Mouse (Mus musculus) liver, embryonic 14.5 days (tissue): ENCODE results near the gene Necab3. TPM values are rescaled to one million over a fixed set of nuclear protein-coding genes. Genes with fewer than 3 reads are reported as not detected.
A peak's percentile ranks its signal among the peaks of the same experiment; 100 is the strongest.

Experiments used
- ATAC-seq: fragments of 200-750 bp; cut with Nextera tagmentation; 2 replicates; pipeline ENCODE4 v1.8.0; 2017; ENCODE audit warnings: moderate number of reproducible peaks, mild to moderate bottlenecking, moderate library complexity; ENCODE audit not compliant: insufficient read depth
- DNase-seq, 3 experiments: peaks; one replicate each; pipeline ENCODE4 v3.0.0-alpha.2; 2012 to 2013; ENCODE audit warnings: low read depth in 3 of 3, low spot score in 3 of 3
- H3K27ac ChIP-seq: fragments of 300-500 bp; sonication (generic); 2 replicates; pipeline ENCODE4 v1.5.1; 2014; ENCODE audit warnings: moderate library complexity, mild to moderate bottlenecking, control low read depth, inconsistent platforms
- H3K27me3 ChIP-seq: fragments of 300-500 bp; sonication (generic); 2 replicates; pipeline ENCODE4 v1.6.1; 2014; ENCODE audit warnings: mild to moderate bottlenecking, low read length, moderate library complexity; ENCODE audit not compliant: control insufficient read depth, insufficient read depth
- H3K36me3 ChIP-seq: fragments of 300-500 bp; sonication (generic); replicated peaks from 2 replicates; pipeline ENCODE4 v1.6.1; 2014; ENCODE audit warnings: low read depth; ENCODE audit not compliant: control insufficient read depth, insufficient read depth
- H3K4me1 ChIP-seq, 2 experiments: fragments of 200-500 bp in 1 of 2; fragments of 300-500 bp in 1 of 2; sonication (generic) in 1 of 2; replicated peaks; 2 replicates each; pipeline ENCODE4 v1.6.1; 2012 to 2014; ENCODE audit warnings: antibody characterized with exemption in 1 of 2, inconsistent platforms in 1 of 2, low read length in 1 of 2; ENCODE audit not compliant: control insufficient read depth in 2 of 2, insufficient read depth in 2 of 2
- H3K4me2 ChIP-seq: fragments of 300-500 bp; sonication (generic); 2 replicates; pipeline ENCODE4 v1.6.1; 2014; ENCODE audit warnings: low read depth, mild to moderate bottlenecking, control low read depth, moderate library complexity
- H3K4me3 ChIP-seq, 2 experiments: fragments of 200-500 bp in 1 of 2; fragments of 300-500 bp in 1 of 2; sonication (generic) in 1 of 2; 2 replicates each; pipeline ENCODE4 v1.5.1; 2012 to 2014; ENCODE audit warnings: low read depth in 2 of 2, low read length in 2 of 2, mild to moderate bottlenecking in 2 of 2, control low read depth in 1 of 2, inconsistent platforms in 1 of 2, moderate library complexity in 1 of 2; ENCODE audit not compliant: insufficient read depth in 1 of 2
- H3K9ac ChIP-seq: fragments of 300-500 bp; sonication (generic); replicated peaks from 2 replicates; pipeline ENCODE4 v1.6.1; 2014; ENCODE audit warnings: mild to moderate bottlenecking, control low read depth, moderate library complexity
- H3K9me3 ChIP-seq: fragments of 300-500 bp; sonication (generic); 2 replicates; pipeline ENCODE4 v1.6.1; 2016; ENCODE audit warnings: low read length, mixed read lengths; ENCODE audit not compliant: control insufficient read depth
- CTCF ChIP-seq: IDR thresholded peaks from 2 replicates; pipeline ENCODE4 v1.5.1; 2016; ENCODE audit warnings: antibody characterized with exemption, low read depth, control low read depth
- EP300 ChIP-seq: IDR thresholded peaks from 2 replicates; pipeline ENCODE4 v1.6.1; 2016; ENCODE audit warnings: antibody characterized with exemption, low read depth
- WGBS: fragments of 180-500 bp; shearing (Covaris S2); extraction: QIAGEN DNeasy Blood & Tissue Kit; methylation state at CpG from one replicate; pipeline ENCODE4 v1.1.7; 2014; ENCODE audit not compliant: insufficient replicate concordance; 5-methylcytosine and 5-hydroxymethylcytosine counted together
- polyA plus RNA-seq, 2 experiments: library from polyadenylated mRNA; depleted of rRNA in 1 of 2; stranded (reverse) in 1 of 2; unstranded in 1 of 2; fragments of >200 nt; fragmentation: Nextera tagmentation in 1 of 2; extraction: Ambion mirVana in 1 of 2; gene quantifications; 2 replicates each; pipeline versions ENCODE4 v1.2.1 to v1.2.3; 2012 to 2014

Gene Necab3
- polyA plus RNA-seq, 2 experiments, result 0.80 to 0.96 TPM

DNA sequence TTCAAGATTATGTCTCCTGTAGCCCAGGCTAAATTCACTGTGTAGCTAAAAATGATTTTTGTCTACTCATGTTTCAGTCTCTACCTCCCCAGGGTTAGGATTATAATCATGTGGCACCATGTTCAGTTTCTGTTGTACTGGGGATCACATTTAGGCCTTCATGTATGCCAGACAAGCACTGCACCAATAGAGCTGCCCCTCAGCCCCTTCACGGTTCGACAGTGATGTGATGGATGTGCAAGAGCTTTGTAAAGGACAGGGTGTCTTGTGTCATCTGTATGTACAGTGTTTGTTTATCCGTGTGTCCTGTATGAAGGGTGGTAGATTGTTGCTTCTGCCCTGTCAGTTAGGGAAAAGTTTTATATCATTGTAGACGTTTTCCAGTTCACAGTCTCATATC lies 50.2 kb downstream of the Necab3 start:
- H3K27ac ChIP-seq, result no peak overlapping the region
- no peaks in the 10 kb centered on the region for H3K9me3 ChIP-seq
- peaks cover 0 to 4% of the 10 kb centered on the region in 2 experiments; a peak in 1 of 4 replicates for H3K4me1 ChIP-seq
- no peak overlapping the region for H3K9ac ChIP-seq
- TF ChIP-seq EP300 (no peak), CTCF (no peak)
- WGBS, result 77% methylated on average over 4 of the region's 4 CpGs
- no peak for ATAC-seq
- DNase-seq, result no peak
- no peaks in the 10 kb centered on the region for H3K27me3 ChIP-seq
- no peak overlapping the region for H3K4me2 ChIP-seq
- no peaks in the 10 kb centered on the region for H3K36me3 ChIP-seq
- H3K4me3 ChIP-seq, result no peak overlapping the region

DNA sequence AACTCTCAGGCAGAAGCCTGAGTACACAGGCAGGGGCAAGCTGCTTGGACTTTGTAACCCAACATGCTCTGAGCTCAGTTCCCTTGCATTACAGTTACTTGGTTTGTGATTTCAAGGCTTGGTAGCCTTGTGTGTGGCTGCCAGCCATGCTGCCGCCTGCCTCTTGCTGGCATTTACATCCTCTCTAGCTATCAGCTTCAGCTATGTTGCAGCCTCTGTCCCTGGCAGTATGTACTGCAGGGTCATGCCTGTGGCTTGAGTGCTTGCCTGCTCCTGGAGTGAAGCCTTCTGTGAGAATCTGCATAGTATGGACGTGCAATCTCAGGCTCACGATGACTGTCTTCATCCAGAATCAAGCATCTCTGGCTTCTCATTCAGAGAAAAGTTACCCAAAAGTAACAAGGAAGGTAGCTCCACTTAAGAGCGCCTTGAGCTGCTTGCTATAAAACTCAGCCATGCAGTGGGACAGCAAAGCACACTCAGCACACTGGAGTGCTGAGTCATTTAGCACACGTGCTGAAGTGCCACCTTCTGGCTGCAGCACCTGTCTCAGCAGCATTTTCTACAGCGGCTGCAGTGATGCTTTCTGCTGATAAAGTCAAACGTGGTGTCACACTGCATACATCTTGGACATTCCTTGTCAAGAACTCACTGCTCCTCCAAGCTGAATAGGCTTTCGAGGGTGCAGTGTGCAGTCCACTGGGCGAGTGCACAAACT lies 51.0 kb downstream of the Necab3 start:
- DNase-seq, result peak in 2 of 3 experiments; percentile 16
- H3K27ac ChIP-seq, result no peak overlapping the region

DNA sequence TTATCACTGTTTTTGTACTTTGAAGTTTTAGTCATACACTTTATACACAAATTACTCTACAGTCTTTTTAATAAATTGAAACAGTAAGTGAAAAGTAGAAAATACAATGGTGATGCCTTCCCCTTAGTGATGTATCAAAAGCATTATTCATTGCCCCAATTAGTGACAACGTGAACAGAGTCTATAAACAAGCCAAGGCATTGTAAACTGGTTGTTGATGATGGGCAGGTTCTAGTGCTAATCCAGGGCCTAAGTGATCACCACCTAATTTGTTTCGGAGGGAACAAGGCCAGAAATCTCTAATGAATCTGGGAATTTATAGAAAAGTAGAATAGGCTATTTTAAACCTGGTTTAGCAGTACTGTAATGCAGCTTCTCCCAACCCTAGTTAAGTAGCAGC lies 51.6 kb downstream of the Necab3 start:
- no peak overlapping the region for H3K27ac ChIP-seq
- WGBS, result 76% methylated on average over 2 of the region's 2 CpGs
- H3K27me3 ChIP-seq, result no peaks in the 10 kb centered on the region
- no peaks in the 10 kb centered on the region for H3K36me3 ChIP-seq
- no peaks in the 10 kb centered on the region for H3K9me3 ChIP-seq
- H3K4me1 ChIP-seq, result peaks cover 0 to 4% of the 10 kb centered on the region in 2 experiments; a peak in 1 of 4 replicates
- H3K9ac ChIP-seq, result no peak overlapping the region
- TF ChIP-seq CTCF (no peak), EP300 (no peak)
- H3K4me2 ChIP-seq, result no peak overlapping the region
- no peak for ATAC-seq
- no peak overlapping the region for H3K4me3 ChIP-seq
- DNase-seq, result no peak

More for the DNA sequence above, 51.0 kb downstream of the Necab3 start:
- H3K36me3 ChIP-seq, result no peaks in the 10 kb centered on the region
- H3K27me3 ChIP-seq, result no peaks in the 10 kb centered on the region
- H3K9ac ChIP-seq, result no peak overlapping the region
- H3K4me2 ChIP-seq, result no peak overlapping the region
- ATAC-seq, result peak; percentile 70
- TF ChIP-seq EP300 (no peak; the same call in 1 of the 2 replicates), CTCF (peak; percentile 57)
- H3K4me1 ChIP-seq, result peaks cover 0 to 4% of the 10 kb centered on the region in 2 experiments; a peak in 1 of 4 replicates
- 57% methylated on average over 9 of the region's 9 CpGs for WGBS
- no peak overlapping the region for H3K4me3 ChIP-seq
- H3K9me3 ChIP-seq, result no peaks in the 10 kb centered on the region

DNA sequence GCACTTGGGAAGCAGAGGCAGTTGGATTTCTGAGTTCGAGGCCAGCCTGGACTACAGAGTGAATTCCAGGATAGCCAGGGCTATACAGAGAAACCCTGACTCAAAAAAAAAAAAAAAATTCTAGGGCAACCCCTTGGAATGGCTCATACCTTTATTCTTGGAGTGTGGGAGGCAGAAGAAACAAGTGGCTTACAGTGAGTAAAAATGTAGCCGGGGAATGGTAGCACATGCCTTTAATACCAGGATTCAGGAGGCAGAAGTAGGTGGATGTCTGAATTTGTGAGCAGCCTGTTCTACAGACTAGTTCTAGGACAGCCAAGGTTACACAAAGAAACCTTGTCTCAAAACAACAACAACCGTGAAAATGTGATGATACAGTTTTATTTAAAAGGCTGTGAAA lies 57.9 kb downstream of the Necab3 start:
- no peak overlapping the region for H3K9ac ChIP-seq
- no peak overlapping the region for H3K4me2 ChIP-seq
- no peak overlapping the region for H3K4me3 ChIP-seq
- H3K36me3 ChIP-seq, result no peaks in the 10 kb centered on the region
- H3K27me3 ChIP-seq, result no peaks in the 10 kb centered on the region
- H3K27ac ChIP-seq, result no peak overlapping the region
- no peak for DNase-seq
- no peak for ATAC-seq
- 78% methylated on average over 3 of the region's 3 CpGs for WGBS
- H3K4me1 ChIP-seq, result peaks cover 6 to 10% of the 10 kb centered on the region in 2 experiments
- no peaks in the 10 kb centered on the region for H3K9me3 ChIP-seq
- TF ChIP-seq CTCF, result no peak
- TF ChIP-seq EP300, result no peak

DNA sequence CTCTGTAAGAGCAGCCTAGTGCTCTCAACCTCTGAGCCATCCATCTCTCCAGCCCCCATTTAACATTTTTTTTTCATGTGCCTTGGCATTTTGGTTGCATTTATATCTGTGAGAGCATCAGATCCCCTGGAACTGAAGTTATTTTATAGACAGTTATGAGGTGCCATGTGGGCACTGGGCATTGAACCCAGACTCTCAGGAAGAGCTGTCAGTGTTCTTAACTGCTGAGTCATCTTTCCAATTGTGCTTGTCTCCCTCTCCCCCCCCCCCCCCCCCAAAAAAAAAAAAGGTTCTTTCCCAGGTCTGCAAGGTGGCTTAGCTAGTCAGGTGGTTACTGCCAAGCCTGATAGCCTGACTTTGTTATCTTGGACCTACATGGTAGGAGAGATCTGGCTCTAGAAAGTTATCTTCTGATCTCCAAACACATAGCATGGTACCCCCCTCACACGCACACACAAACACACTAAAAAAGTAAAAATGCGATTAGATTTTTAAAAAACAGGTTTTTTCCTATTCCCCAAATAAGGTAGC lies 58.9 kb downstream of the Necab3 start:
- H3K4me2 ChIP-seq, result no peak overlapping the region
- no peaks in the 10 kb centered on the region for H3K9me3 ChIP-seq
- no peak for ATAC-seq
- DNase-seq, result peak in 1 of 3 experiments; percentile 17
- no peak overlapping the region for H3K4me3 ChIP-seq
- H3K36me3 ChIP-seq, result no peaks in the 10 kb centered on the region
- no peaks in the 10 kb centered on the region for H3K27me3 ChIP-seq
- peaks cover 6 to 10% of the 10 kb centered on the region in 2 experiments for H3K4me1 ChIP-seq
- no peak overlapping the region for H3K9ac ChIP-seq
- no peak for TF ChIP-seq CTCF
- no peak for TF ChIP-seq EP300
- 41% methylated on average over 2 of the region's 2 CpGs for WGBS
- no peak overlapping the region for H3K27ac ChIP-seq
